Mouse (Mus musculus) midbrain, postnatal 0 days (tissue): ENCODE results near the gene Ccnjl. TPM values are rescaled to one million over a fixed set of nuclear protein-coding genes. Genes with fewer than 3 reads are reported as not detected.

Experiments used
- ATAC-seq: fragments of 200-750 bp; cut with Nextera tagmentation; 2 replicates; pipeline ENCODE4 v1.8.0; 2017; ENCODE audit warnings: moderate number of reproducible peaks, mild to moderate bottlenecking, moderate TSS enrichment, moderate library complexity; ENCODE audit not compliant: low FRiP score
- DNase-seq: peaks from one replicate; pipeline ENCODE4 v3.0.0-alpha.2; 2015; ENCODE audit warnings: low spot score
- H3K27ac ChIP-seq: fragments of 300-500 bp; sonication (generic); 2 replicates; pipeline ENCODE4 v1.5.1; 2014; ENCODE audit warnings: low read depth, mild to moderate bottlenecking, low read length, mixed read lengths
- H3K27me3 ChIP-seq: fragments of 300-500 bp; sonication (generic); 2 replicates; pipeline ENCODE4 v1.6.1; 2014; ENCODE audit warnings: low read length, control low read depth, mixed read lengths; ENCODE audit not compliant: insufficient read depth
- H3K36me3 ChIP-seq: fragments of 300-500 bp; sonication (generic); 2 replicates; pipeline ENCODE4 v1.6.1; 2014; ENCODE audit warnings: low read length, control low read depth, mixed read lengths; ENCODE audit not compliant: insufficient read depth
- H3K4me1 ChIP-seq: fragments of 300-500 bp; sonication (generic); 2 replicates; pipeline ENCODE4 v1.6.1; 2014; ENCODE audit warnings: mild to moderate bottlenecking, control low read depth, antibody characterized with exemption, low read length, mixed read lengths; ENCODE audit not compliant: insufficient read depth
- H3K4me2 ChIP-seq: fragments of 300-500 bp; sonication (generic); 2 replicates; pipeline ENCODE4 v1.6.1; 2014; ENCODE audit warnings: low read depth, mild to moderate bottlenecking, low read length, mixed read lengths; ENCODE audit not compliant: poor library complexity, severe bottlenecking
- H3K4me3 ChIP-seq: fragments of 300-500 bp; sonication (generic); 2 replicates; pipeline ENCODE4 v1.5.1; 2014; ENCODE audit warnings: low read depth, mild to moderate bottlenecking, low read length, moderate library complexity
- H3K9ac ChIP-seq: fragments of 300-500 bp; sonication (generic); replicated peaks from 2 replicates; pipeline ENCODE4 v1.6.1; 2014; ENCODE audit warnings: mild to moderate bottlenecking, low read length, moderate library complexity, mixed read lengths; ENCODE audit not compliant: poor library complexity, severe bottlenecking
- H3K9me3 ChIP-seq: fragments of 300-500 bp; sonication (generic); 2 replicates; pipeline ENCODE4 v1.6.1; 2016; ENCODE audit warnings: low read length, control low read depth
- CTCF ChIP-seq: IDR thresholded peaks from 2 replicates; pipeline ENCODE4 v1.5.1; 2016; ENCODE audit warnings: antibody characterized with exemption, mild to moderate bottlenecking
- WGBS: fragments of 180-500 bp; shearing (Covaris S2); extraction: QIAGEN DNeasy Blood & Tissue Kit; methylation state at CpG from one replicate; pipeline ENCODE4 v1.1.7; 2014; 5-methylcytosine and 5-hydroxymethylcytosine counted together
- polyA plus RNA-seq: library from polyadenylated mRNA; unstranded; fragments of >200 nt; fragmentation: Nextera tagmentation; extraction: Ambion mirVana; gene quantifications from 2 replicates; pipeline ENCODE4 v1.2.1, GENCODE M21; 2015
- total RNA-seq: library from RNA; depleted of rRNA; stranded (reverse); fragments of >200 nt; gene quantifications from 2 replicates; pipeline ENCODE4 v1.2.3, GENCODE M21; 2014

Gene Ccnjl
- total and polyA plus RNA-seq, 2 experiments from 2014 or later: 2.2 to 3.1 TPM

DNA sequence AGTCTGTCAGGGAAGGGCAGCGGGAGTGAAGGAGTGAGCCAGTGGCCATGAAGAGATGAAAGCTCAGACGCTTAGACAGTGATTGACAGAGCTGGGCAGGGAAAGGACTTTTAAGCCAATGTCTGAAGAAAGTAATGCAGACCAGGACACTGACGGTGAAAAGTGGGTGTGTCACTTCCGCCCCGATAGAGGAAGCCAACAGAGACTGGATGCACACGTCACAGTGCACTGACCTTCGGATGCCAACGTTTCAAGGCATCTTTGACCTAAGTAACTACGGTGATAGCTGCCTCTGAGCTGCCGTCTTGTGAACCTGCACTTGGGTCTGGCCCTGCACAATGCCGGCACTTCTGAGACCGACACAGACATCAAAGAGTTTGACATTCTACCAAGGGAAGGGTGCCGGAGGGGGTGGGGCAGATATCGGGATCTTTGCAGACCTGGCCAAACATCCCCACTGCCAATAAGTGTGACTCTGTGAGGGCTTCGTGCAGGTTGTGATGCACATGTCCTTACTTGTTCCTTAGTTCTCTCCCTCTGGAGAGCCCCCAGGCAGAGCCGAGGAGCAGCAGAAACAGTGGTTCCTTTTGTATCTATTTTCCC, 17.4 kb downstream of the Ccnjl start:
- ATAC-seq (no peak), DNase-seq (no peak)
- no peak overlapping the region for H3K27ac ChIP-seq
- no peak overlapping the region for H3K4me3 ChIP-seq
- no peak overlapping the region for H3K9ac ChIP-seq
- no peaks in the 10 kb centered on the region for H3K4me1 ChIP-seq
- H3K36me3 ChIP-seq: no peaks in the 10 kb centered on the region
- 26% methylated on average over 16 of the region's 16 CpGs for WGBS
- peak overlapping the region; percentile 20 for H3K4me2 ChIP-seq
- H3K27me3 ChIP-seq: no peaks in the 10 kb centered on the region
- no peaks in the 10 kb centered on the region for H3K9me3 ChIP-seq
- no peak for TF ChIP-seq CTCF

DNA sequence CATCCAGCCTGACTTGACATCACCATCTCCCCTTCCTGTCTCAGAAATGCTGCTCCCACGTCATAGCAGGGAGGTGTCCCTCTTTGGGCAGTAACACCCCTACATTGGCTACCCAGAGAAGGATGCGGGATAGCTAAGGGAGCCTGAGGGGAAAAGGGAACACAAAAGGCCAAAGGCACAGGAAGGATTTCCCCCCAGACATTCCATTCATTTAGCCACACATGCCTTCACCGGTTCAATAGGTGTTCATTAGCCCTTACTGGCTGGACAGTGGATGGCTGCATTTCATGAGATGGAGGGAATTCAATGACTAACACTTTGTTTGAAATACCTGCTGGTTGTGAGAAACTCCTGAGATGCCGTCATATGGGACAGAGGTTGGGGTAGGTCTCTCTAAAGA, 18.1 kb downstream of the Ccnjl start:
- Histone ChIP-seq H3K9me3 (no peaks in the 10 kb centered on the region), H3K4me3 (no peak overlapping the region), H3K36me3 (no peaks in the 10 kb centered on the region), H3K4me2 (no peak overlapping the region), H3K4me1 (no peaks in the 10 kb centered on the region), H3K9ac (no peak overlapping the region), H3K27me3 (no peaks in the 10 kb centered on the region), H3K27ac (no peak overlapping the region)
- TF ChIP-seq CTCF: no peak
- ATAC-seq: no peak
- DNase-seq: no peak
- WGBS: 57% methylated on average over 4 of the region's 4 CpGs

DNA sequence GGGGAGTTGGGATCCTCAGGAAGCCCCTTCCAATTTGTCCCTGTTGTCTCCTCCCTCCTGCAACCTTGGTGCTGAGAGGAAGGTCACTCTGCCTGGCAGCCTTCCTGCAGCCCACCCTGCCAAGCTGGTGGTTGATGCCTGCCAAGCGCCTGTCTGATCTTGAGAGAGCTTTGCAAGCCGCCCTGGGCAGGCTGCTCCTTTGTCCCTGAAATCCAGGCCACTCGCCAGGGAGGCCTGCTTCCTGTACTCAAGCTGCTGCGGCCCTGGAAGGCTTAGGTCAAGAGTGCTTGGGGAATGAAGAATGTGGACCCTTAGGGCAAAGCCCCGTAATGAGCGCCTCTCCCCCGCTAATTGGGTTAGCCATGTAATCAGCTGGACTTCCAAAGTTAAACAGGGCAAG, 19.6 kb downstream of the Ccnjl start:
- ATAC-seq (peak; percentile 69), DNase-seq (peak; percentile 89)
- no peak overlapping the region for H3K4me2 ChIP-seq
- H3K9ac ChIP-seq: no peak overlapping the region
- H3K36me3 ChIP-seq: no peaks in the 10 kb centered on the region
- no peak for TF ChIP-seq CTCF
- H3K9me3 ChIP-seq: no peaks in the 10 kb centered on the region
- H3K27me3 ChIP-seq: no peaks in the 10 kb centered on the region
- no peak overlapping the region for H3K4me3 ChIP-seq
- no peak overlapping the region; the same call in 1 of the 2 replicates for H3K27ac ChIP-seq
- H3K4me1 ChIP-seq: no peaks in the 10 kb centered on the region
- WGBS: 19% methylated on average over 7 of the region's 7 CpGs

DNA sequence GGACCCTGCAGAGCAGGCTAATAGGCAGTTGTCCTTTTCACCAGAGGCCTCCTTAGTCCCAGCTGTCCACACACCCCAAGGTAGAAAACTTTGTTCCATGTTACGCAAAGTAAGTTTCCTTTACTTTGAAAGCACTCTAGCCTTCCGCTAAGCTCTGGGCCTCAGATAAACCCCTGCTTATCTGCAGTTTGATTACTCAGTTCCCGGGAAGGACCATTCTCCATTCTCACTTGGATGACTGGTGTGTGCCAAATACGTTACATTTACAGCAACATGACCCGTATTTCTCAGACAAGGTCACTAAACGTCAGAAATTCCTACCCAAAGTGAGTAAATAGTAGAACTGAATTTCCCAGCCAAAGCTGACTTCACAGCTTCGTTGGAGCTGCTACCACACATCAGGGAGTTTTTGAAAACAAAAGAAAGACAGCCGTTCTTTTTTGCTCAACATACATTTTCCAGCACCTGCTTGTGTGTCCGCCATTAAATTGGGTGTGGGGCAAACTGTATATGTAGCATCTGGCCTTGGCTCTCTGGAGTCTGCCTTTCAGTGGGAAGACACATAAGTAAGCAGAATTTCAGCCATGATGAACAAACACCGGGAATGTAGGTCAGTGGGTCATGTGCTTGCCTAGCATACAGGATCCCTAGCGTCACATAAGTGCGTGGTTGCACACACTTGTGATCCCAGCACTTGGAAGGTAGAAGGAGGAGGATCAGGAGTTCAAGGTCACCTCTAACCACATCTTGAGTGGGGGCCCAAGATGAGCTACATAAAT, 20.3 kb downstream of the Ccnjl start:
- H3K4me3 ChIP-seq: no peak overlapping the region
- no peaks in the 10 kb centered on the region for H3K36me3 ChIP-seq
- H3K27me3 ChIP-seq: no peaks in the 10 kb centered on the region
- no peak for TF ChIP-seq CTCF
- no peak overlapping the region for H3K4me2 ChIP-seq
- no peak overlapping the region for H3K27ac ChIP-seq
- DNase-seq (no peak), ATAC-seq (no peak)
- H3K9ac ChIP-seq: no peak overlapping the region
- WGBS: 58% methylated on average over 12 of the region's 12 CpGs
- H3K4me1 ChIP-seq: no peaks in the 10 kb centered on the region
- H3K9me3 ChIP-seq: no peaks in the 10 kb centered on the region

DNA sequence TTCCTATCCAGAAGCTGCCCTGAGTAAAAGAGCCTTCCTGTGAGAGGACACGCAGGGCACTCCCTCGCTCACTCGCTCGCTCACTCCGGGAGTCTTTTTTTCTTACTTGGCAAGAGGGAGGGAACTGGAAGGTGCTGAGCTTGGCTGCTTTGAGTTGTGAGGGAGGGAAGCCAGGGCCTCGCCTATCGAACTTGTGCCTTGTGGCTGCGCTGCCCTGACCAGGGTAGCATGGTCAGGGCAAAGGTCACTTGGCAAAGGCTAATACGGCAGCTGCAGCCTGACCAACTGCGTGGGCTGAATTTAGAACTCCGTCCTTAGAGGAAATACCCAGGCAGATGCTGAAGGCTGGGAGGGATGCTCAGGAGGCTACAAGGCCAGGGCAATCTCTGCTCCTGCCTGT, 21.1 kb downstream of the Ccnjl start:
- Histone ChIP-seq H3K27me3 (no peaks in the 10 kb centered on the region), H3K4me2 (no peak overlapping the region), H3K27ac (no peak overlapping the region), H3K4me1 (no peaks in the 10 kb centered on the region), H3K36me3 (no peaks in the 10 kb centered on the region), H3K9ac (no peak overlapping the region), H3K9me3 (no peaks in the 10 kb centered on the region), H3K4me3 (no peak overlapping the region)
- ATAC-seq: no peak
- no peak for TF ChIP-seq CTCF
- DNase-seq: no peak
- 49% methylated on average over 11 of the region's 11 CpGs for WGBS

DNA sequence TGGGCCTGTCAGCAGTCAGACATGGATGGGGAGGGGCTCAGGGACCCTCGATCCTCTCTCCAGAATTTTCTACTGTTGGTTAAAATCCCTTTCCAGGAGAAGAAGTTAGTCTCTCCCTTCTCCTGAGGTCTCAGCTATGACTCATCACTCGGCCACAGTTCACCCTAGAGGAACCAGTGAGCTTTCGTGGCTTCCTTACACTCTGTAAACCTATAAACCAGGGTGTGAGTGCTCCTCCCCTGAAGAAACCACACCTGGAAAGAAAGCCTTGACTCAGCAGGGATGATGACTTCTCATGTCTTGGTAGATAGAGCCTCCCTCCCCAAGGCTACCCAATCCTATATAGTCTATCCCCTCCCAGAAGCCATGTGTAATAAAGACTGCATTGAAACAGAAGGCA, 23.2 kb downstream of the Ccnjl start:
- H3K9ac ChIP-seq: no peak overlapping the region
- WGBS: 91% methylated on average over 3 of the region's 3 CpGs
- ATAC-seq (no peak), DNase-seq (no peak)
- no peaks in the 10 kb centered on the region for H3K9me3 ChIP-seq
- no peak overlapping the region for H3K27ac ChIP-seq
- no peaks in the 10 kb centered on the region for H3K4me1 ChIP-seq
- no peaks in the 10 kb centered on the region for H3K27me3 ChIP-seq
- H3K4me3 ChIP-seq: no peak overlapping the region
- H3K4me2 ChIP-seq: no peak overlapping the region
- no peak for TF ChIP-seq CTCF
- H3K36me3 ChIP-seq: no peaks in the 10 kb centered on the region
